Mouse (Mus musculus): ENCODE data around the gene Trim72. TPM values are rescaled to one million over a fixed set of nuclear protein-coding genes. Genes with fewer than 3 reads are reported as not detected.

Gene Trim72
- polyA plus RNA-seq, 1 experiment from 2014 or later: not detected

GRCm38 (mm10) chr7:128058576-128058975, 54.8 kb downstream of the Trim72 start:
- DNase-seq (ENCODE audit: low spot score) (no peak), ATAC-seq (ENCODE audit: low FRiP score) (no peak)
- Histone ChIP-seq H3K27me3 (ENCODE audit: control insufficient read depth, insufficient read depth, low read length) (no peaks in the 10 kb centered on the region), H3K4me3 (replicated peaks; ENCODE audit: low read length) (no peak overlapping the region), H3K4me2 (replicated peaks) (no peak overlapping the region), H3K9me3 (ENCODE audit: control insufficient read depth, low read length) (no peaks in the 10 kb centered on the region), H3K4me1 (replicated peaks; ENCODE audit: control insufficient read depth, insufficient read depth, low read length) (no peaks in the 10 kb centered on the region), H3K36me3 (replicated peaks; ENCODE audit: control insufficient read depth, insufficient read depth) (no peaks in the 10 kb centered on the region), H3K9ac (no peak overlapping the region), H3K27ac (no peak overlapping the region)
- whole genome bisulfite sequencing: 71% methylated on average over 7 of the region's 7 CpGs

DNA sequence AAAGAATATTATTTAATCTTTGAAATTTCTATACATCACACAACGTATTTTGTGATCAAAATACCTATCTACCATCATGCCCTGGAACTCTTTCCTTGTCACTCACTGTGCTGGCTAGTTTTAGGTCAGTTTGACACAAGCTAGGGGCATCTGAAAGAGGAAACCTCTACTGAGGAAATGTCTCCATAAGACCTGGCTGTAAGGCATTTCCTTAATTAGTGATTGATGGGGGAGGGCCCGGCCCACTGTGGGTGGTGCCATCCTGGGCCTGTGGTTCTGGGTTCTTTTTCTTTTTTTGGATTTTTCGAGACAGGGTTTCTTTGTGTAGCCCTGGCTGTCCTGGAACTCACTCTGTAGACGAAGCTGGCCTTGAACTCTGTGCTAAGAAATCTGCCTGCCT, 55.3 kb downstream of the Trim72 start:
- Histone ChIP-seq H3K27ac (no peak overlapping the region), H3K9ac (no peak overlapping the region), H3K27me3 (ENCODE audit: control insufficient read depth, insufficient read depth, low read length) (no peaks in the 10 kb centered on the region), H3K36me3 (replicated peaks; ENCODE audit: control insufficient read depth, insufficient read depth) (no peaks in the 10 kb centered on the region), H3K4me1 (replicated peaks; ENCODE audit: control insufficient read depth, insufficient read depth, low read length) (no peaks in the 10 kb centered on the region), H3K9me3 (ENCODE audit: control insufficient read depth, low read length) (no peaks in the 10 kb centered on the region), H3K4me3 (replicated peaks; ENCODE audit: low read length) (no peak overlapping the region), H3K4me2 (replicated peaks) (no peak overlapping the region)
- WGBS: 75% methylated on average over 4 of the region's 4 CpGs
- no peak for ATAC-seq (ENCODE audit: low FRiP score)
- no peak for DNase-seq (ENCODE audit: low spot score)

Other genes with a start within 250 kb of the Trim72 start
- 4.8 and 7.3 TPM in 2 replicates for gene Orai3, start 234.1 kb upstream of the Trim72 start, polyA plus RNA-seq (2014; fragmentation: Nextera tagmentation; extraction: Ambion mirVana)
- gene Setd1a, start 227.3 kb upstream of the Trim72 start, polyA plus RNA-seq (2014; fragmentation: Nextera tagmentation; extraction: Ambion mirVana): 18.7 and 19.1 TPM in 2 replicates
- gene Gm49388, start 218.3 kb upstream of the Trim72 start, polyA plus RNA-seq (2014; fragmentation: Nextera tagmentation; extraction: Ambion mirVana): not detected in 2 replicates
- 10.6 and 11.0 TPM in 2 replicates for gene Hsd3b7, start 203.3 kb upstream of the Trim72 start, polyA plus RNA-seq (2014; fragmentation: Nextera tagmentation; extraction: Ambion mirVana)
- 9.6 and 10.6 TPM in 2 replicates for gene Stx4a, start 179.7 kb upstream of the Trim72 start, polyA plus RNA-seq (2014; fragmentation: Nextera tagmentation; extraction: Ambion mirVana)
- gene Stx1b, start 179.4 kb upstream of the Trim72 start, polyA plus RNA-seq (2014; fragmentation: Nextera tagmentation; extraction: Ambion mirVana): 59.7 and 66.2 TPM in 2 replicates
- 11.6 and 12.3 TPM in 2 replicates for gene Zfp646, start 127.7 kb upstream of the Trim72 start, polyA plus RNA-seq (2014; fragmentation: Nextera tagmentation; extraction: Ambion mirVana)
- 22.5 and 26.8 TPM in 2 replicates for gene Zfp668, start 127.1 kb upstream of the Trim72 start, polyA plus RNA-seq (2014; fragmentation: Nextera tagmentation; extraction: Ambion mirVana)
- 0.83 and 1.1 TPM in 2 replicates for gene Prss53, start 113.0 kb upstream of the Trim72 start, polyA plus RNA-seq (2014; fragmentation: Nextera tagmentation; extraction: Ambion mirVana)
- not detected in 2 replicates for gene Gm21974, start 108.5 kb upstream of the Trim72 start, polyA plus RNA-seq (2014; fragmentation: Nextera tagmentation; extraction: Ambion mirVana)
- 71.9 and 81.8 TPM in 2 replicates for gene Vkorc1, start 108.3 kb upstream of the Trim72 start, polyA plus RNA-seq (2014; fragmentation: Nextera tagmentation; extraction: Ambion mirVana)
- 65.5 and 69.2 TPM in 2 replicates for gene Bckdk, start 99.9 kb upstream of the Trim72 start, polyA plus RNA-seq (2014; fragmentation: Nextera tagmentation; extraction: Ambion mirVana)
- gene Kat8, start 91.4 kb upstream of the Trim72 start, polyA plus RNA-seq (2014; fragmentation: Nextera tagmentation; extraction: Ambion mirVana): 42.1 and 46.0 TPM in 2 replicates
- 0.25 TPM in 2 replicates for gene Prss8, start 73.8 kb upstream of the Trim72 start, polyA plus RNA-seq (2014; fragmentation: Nextera tagmentation; extraction: Ambion mirVana)
- 13.1 and 14.2 TPM in 2 replicates for gene Prss36, start 57.2 kb upstream of the Trim72 start, polyA plus RNA-seq (2014; fragmentation: Nextera tagmentation; extraction: Ambion mirVana)
- 39.0 and 44.2 TPM in 2 replicates for gene Fus, start 36.5 kb upstream of the Trim72 start, polyA plus RNA-seq (2014; fragmentation: Nextera tagmentation; extraction: Ambion mirVana)
- gene Pycard, start 10.1 kb upstream of the Trim72 start, polyA plus RNA-seq (2014; fragmentation: Nextera tagmentation; extraction: Ambion mirVana): 6.6 and 9.8 TPM in 2 replicates
- gene Itgam, start 58.7 kb downstream of the Trim72 start, polyA plus RNA-seq (2014; fragmentation: Nextera tagmentation; extraction: Ambion mirVana): 0.60 and 0.88 TPM in 2 replicates
- gene Gm49368, start 58.7 kb downstream of the Trim72 start, polyA plus RNA-seq (2014; fragmentation: Nextera tagmentation; extraction: Ambion mirVana): not detected in 2 replicates
- 0.09 TPM in 1 of 2 replicates, not detected in the other for gene Itgax, start 125.6 kb downstream of the Trim72 start, polyA plus RNA-seq (2014; fragmentation: Nextera tagmentation; extraction: Ambion mirVana)
- gene Itgad, start 150.4 kb downstream of the Trim72 start, polyA plus RNA-seq (2014; fragmentation: Nextera tagmentation; extraction: Ambion mirVana): not detected in 2 replicates
- gene Cox6a2, start 202.4 kb downstream of the Trim72 start, polyA plus RNA-seq (2014; fragmentation: Nextera tagmentation; extraction: Ambion mirVana): not detected in 2 replicates
- 9.1 and 10.7 TPM in 2 replicates for gene Armc5, start 233.4 kb downstream of the Trim72 start, polyA plus RNA-seq (2014; fragmentation: Nextera tagmentation; extraction: Ambion mirVana)
- 7.4 and 8.7 TPM in 2 replicates for gene 9130023H24Rik, start 234.1 kb downstream of the Trim72 start, polyA plus RNA-seq (2014; fragmentation: Nextera tagmentation; extraction: Ambion mirVana)
- 23.5 and 27.8 TPM in 2 replicates for gene Tgfb1i1, start 242.9 kb downstream of the Trim72 start, polyA plus RNA-seq (2014; fragmentation: Nextera tagmentation; extraction: Ambion mirVana)